Mouse (Mus musculus) liver, adult 2 months (tissue): ENCODE results near the gene Kcnh4.

Source experiments
- CTCF ChIP-seq: fragments of 200-500 bp; IDR thresholded peaks from 2 replicates; pipeline ENCODE4 v1.5.1; 2011; ENCODE audit warnings: low read depth, low read length, control low read depth
- POLR2A ChIP-seq: fragments of 200-500 bp; IDR thresholded peaks from 2 replicates; pipeline ENCODE4 v1.6.1; 2011; ENCODE audit warnings: low read length, control low read depth; ENCODE audit not compliant: insufficient read depth; ENCODE audit errors: extremely low read depth

- TF ChIP-seq CTCF (no peak), POLR2A (no peak)
Observed at GRCm38 (mm10) chr11:100718462-100718861, 41.3 kb downstream of the Kcnh4 start.
